Mouse (Mus musculus) embryonic facial prominence, embryonic 15.5 days (tissue): ENCODE data around the gene Olfr1416. TPM values are rescaled to one million over a fixed set of nuclear protein-coding genes. Genes with fewer than 3 reads are reported as not detected.

Experiments
- ATAC-seq: fragments of 200-750 bp; cut with Nextera tagmentation; 2 replicates; pipeline ENCODE4 v1.8.0; 2017; ENCODE audit warnings: low read depth, moderate TSS enrichment; ENCODE audit not compliant: insufficient number of reproducible peaks, low FRiP score, low TSS enrichment
- H3K27ac ChIP-seq: fragments of 300-500 bp; sonication (generic); replicated peaks from 2 replicates; pipeline ENCODE4 v1.5.1; 2015; ENCODE audit warnings: mild to moderate bottlenecking, inconsistent platforms
- H3K27me3 ChIP-seq: fragments of 300-500 bp; sonication (generic); 2 replicates; pipeline ENCODE4 v1.6.1; 2015; ENCODE audit warnings: inconsistent platforms
- H3K36me3 ChIP-seq: fragments of 300-500 bp; sonication (generic); 2 replicates; pipeline ENCODE4 v1.6.1; 2015; ENCODE audit warnings: mild to moderate bottlenecking, inconsistent platforms
- H3K4me1 ChIP-seq: fragments of 300-500 bp; sonication (generic); 2 replicates; pipeline ENCODE4 v1.6.1; 2015; ENCODE audit warnings: inconsistent platforms
- H3K4me2 ChIP-seq: fragments of 300-500 bp; sonication (generic); replicated peaks from 2 replicates; pipeline ENCODE4 v1.6.1; 2015; ENCODE audit warnings: mild to moderate bottlenecking, inconsistent platforms
- H3K4me3 ChIP-seq: fragments of 300-500 bp; sonication (generic); replicated peaks from 2 replicates; pipeline ENCODE4 v1.5.1; 2015; ENCODE audit warnings: mild to moderate bottlenecking, inconsistent platforms
- H3K9ac ChIP-seq: fragments of 300-500 bp; sonication (generic); 2 replicates; pipeline ENCODE4 v1.6.1; 2015; ENCODE audit warnings: inconsistent platforms
- H3K9me3 ChIP-seq: fragments of 300-500 bp; sonication (generic); replicated peaks from 2 replicates; pipeline ENCODE4 v1.6.1; 2016; ENCODE audit warnings: inconsistent platforms
- WGBS: fragments of 180-500 bp; shearing (Covaris S2); methylation state at CpG from one replicate; pipeline ENCODE4 v1.1.7; 2015; 5-methylcytosine and 5-hydroxymethylcytosine counted together
- polyA plus RNA-seq: library from polyadenylated mRNA; unstranded; fragments of >200 nt; fragmentation: Nextera tagmentation; extraction: Ambion mirVana; gene quantifications from 2 replicates; pipeline ENCODE4 v1.2.1, GENCODE M21; 2015

Gene Olfr1416
- polyA plus RNA-seq, 1 experiment from 2014 or later, result not detected

DNA sequence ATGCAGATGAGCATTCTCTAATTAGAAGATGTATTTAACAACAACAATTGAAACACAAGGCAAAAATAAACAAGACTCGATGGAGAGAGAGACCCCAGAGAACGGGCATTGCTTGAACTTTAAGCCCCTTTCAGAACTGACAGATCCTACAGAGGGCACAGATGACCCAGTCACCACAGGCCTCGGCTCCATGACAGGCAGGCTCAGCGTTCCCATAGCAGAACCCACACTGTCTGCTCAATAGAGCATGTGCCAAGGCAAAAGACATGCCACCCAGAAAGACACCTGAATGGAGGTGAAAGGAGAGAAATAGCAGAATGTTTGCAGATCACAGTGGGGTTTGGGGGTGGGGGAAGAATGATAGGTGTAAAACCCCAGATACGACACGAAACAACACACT, 26.5 kb downstream of the Olfr1416 start:
- H3K4me1 ChIP-seq, result no peaks in the 10 kb centered on the region
- no peak overlapping the region for H3K4me2 ChIP-seq
- no peak for ATAC-seq
- H3K27me3 ChIP-seq, result no peaks in the 10 kb centered on the region
- H3K4me3 ChIP-seq, result no peak overlapping the region
- no peak overlapping the region for H3K27ac ChIP-seq
- H3K9ac ChIP-seq, result no peak overlapping the region
- 91% methylated on average over 6 of the region's 6 CpGs for WGBS
- H3K36me3 ChIP-seq, result peaks cover 86% of the 10 kb centered on the region
- 0 out of 2 replicates have a peak, but pooled peaks cover 3% of the 10 kb centered on the region for H3K9me3 ChIP-seq

DNA sequence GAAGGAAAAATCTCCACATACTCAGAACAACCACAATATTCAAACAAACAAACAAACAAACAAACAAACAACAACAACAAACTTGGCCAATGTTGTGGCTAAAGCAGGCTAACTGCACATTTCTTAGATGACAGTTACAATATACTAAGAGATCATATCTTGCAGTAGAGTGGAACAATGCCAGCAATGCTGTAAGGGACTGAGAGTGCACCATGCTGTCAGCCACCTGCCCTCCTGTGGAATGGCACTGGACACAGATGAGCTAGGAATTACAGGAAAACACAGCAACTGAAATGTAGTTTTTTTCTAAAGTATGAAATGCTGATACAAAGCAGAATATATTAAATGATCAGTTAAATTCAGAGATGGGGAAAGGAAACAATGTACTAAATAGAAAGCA, 27.2 kb downstream of the Olfr1416 start:
- no peak overlapping the region for H3K9ac ChIP-seq
- H3K27me3 ChIP-seq, result no peaks in the 10 kb centered on the region
- H3K4me2 ChIP-seq, result no peak overlapping the region
- H3K9me3 ChIP-seq, result 0 out of 2 replicates have a peak, but pooled peaks cover 3% of the 10 kb centered on the region
- H3K36me3 ChIP-seq, result peaks cover 84% of the 10 kb centered on the region
- H3K4me3 ChIP-seq, result no peak overlapping the region
- no peaks in the 10 kb centered on the region for H3K4me1 ChIP-seq
- no peak for ATAC-seq
- H3K27ac ChIP-seq, result no peak overlapping the region

DNA sequence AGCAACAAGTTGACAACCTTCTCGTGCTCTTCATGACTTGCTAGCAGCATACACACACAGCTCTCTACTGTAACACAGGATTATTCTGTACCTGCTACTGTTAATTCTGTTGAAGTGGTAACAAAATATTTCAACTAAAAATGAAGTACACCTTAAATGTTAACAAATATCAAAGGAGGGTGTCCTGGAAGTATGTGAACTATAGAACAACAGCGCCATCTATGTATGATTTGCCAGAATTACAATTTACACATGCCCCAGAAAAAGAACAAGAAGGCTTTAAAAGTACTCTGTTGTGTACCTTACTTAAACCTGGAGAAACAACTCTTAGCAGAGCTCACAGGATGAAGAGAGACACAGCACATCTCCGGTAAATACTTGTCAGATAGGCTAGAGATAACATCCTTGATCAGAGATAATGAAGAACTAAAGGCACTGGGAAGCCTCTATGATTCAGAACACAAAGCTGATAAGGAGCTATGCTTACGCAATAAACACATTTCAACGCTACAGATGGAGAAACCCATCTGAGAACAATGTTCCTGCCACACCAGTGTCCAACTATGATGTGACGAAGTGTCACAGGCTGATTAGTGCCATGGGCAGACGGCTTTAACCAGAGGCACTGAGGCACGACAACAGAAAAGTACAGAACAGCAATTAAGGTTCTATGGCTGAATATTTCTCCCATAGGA, 31.0 kb downstream of the Olfr1416 start:
- Histone ChIP-seq H3K4me1 (no peaks in the 10 kb centered on the region), H3K9me3 (0 out of 2 replicates have a peak, but pooled peaks cover 3% of the 10 kb centered on the region), H3K27me3 (no peaks in the 10 kb centered on the region), H3K27ac (no peak overlapping the region), H3K9ac (no peak overlapping the region), H3K4me3 (no peak overlapping the region), H3K36me3 (peaks cover 83% of the 10 kb centered on the region), H3K4me2 (no peak overlapping the region)
- no peak for ATAC-seq
- WGBS, result 73% methylated on average over 8 of the region's 8 CpGs

DNA sequence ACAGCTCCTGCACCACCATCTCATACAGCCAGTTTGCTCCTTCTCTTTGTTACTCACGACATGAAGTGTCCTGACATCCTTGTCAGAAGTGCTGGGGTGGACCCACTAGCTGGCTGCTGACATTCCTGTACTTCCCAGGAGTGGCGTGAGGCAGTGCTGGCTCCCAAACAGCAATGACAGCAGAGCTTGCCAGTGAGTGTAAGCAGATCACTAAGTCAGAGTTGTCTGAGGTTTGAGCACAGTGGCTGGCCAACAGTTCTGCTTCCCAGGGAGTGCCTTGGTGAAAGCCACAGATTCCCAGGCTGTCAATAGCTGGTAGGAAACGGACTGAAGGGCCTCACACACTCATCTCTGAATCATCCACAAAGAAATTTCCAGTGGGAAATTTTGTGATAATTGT, 36.6 kb downstream of the Olfr1416 start:
- Histone ChIP-seq H3K27me3 (no peaks in the 10 kb centered on the region), H3K4me2 (no peak overlapping the region), H3K4me3 (no peak overlapping the region), H3K9ac (no peak overlapping the region), H3K36me3 (peaks cover 80% of the 10 kb centered on the region), H3K4me1 (no peaks in the 10 kb centered on the region), H3K27ac (no peak overlapping the region), H3K9me3 (no peaks in the 10 kb centered on the region)
- WGBS, result 81% methylated on average over 3 of the region's 3 CpGs
- ATAC-seq, result no peak

DNA sequence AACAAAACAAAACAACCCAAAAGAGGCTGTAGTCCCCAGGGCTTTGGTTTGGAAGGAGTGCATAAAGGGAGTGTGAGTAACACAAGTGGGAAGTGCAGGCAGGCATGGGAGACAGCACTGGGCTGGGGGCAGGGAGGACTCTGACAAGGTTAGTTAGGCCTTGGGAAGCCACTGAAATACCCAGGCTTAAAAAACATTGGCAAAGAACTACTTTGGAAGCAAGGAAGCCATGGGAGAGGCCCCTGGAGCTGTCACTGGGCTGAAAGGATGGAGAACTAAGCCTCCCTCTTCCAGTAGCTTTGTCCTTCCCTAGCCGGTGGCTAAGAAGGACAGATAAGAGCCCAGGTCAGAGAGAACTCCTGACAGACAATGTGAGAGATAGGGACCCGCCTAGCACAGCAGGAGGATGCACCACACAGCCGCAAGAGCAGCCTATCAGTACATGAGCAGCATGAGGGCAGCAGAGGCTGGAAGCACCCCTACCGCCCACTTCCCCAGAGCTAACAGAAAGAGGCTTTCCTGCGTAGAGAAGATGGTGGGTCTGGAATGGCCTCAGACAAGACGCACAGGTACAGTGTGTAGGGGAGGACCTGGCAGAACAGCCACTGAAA, 43.4 kb downstream of the Olfr1416 start:
- Histone ChIP-seq H3K9me3 (no peaks in the 10 kb centered on the region), H3K36me3 (peaks cover 61% of the 10 kb centered on the region), H3K27ac (no peak overlapping the region), H3K9ac (no peak overlapping the region), H3K4me2 (no peak overlapping the region), H3K4me1 (peaks cover 21% of the 10 kb centered on the region), H3K27me3 (no peaks in the 10 kb centered on the region), H3K4me3 (no peak overlapping the region)
- no peak for ATAC-seq
- 85% methylated on average over 6 of the region's 6 CpGs for WGBS

DNA sequence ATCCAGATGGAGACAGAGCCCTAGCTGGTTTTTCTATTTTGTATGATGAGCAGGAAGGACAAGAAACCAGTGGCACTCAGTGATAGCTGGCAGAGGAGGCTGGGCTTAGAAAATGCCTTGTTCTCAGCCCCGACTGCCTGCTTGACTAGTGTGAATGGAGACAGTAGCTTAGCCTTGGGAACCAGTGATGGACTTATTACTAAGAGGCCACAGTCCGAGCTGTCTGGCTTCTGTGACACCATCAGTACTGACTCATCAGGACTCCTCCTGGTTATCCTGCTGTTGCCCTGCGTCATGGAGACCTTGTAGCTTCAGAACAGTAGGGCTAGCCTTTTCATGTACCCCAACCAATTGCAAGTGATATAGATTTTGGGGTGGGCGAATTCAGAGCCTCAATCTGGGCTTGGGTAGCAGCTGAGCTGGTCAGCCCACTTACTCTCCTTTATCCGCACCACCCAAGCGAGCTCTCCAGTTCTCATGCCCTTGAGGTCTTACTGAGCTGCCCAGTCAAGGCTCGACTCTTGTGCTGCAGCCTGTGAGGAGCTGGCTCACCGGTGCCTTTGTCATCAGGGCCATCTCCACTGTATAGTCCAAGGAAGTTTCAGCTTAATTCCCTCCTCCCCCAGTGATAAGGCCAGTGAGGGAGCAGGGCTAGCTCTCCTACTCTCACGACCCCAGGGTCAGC, 44.7 kb downstream of the Olfr1416 start:
- no peak overlapping the region for H3K27ac ChIP-seq
- H3K9ac ChIP-seq, result no peak overlapping the region
- H3K4me1 ChIP-seq, result peaks cover 23% of the 10 kb centered on the region
- 89% methylated on average over 9 of the region's 9 CpGs for WGBS
- no peak for ATAC-seq
- H3K4me3 ChIP-seq, result no peak overlapping the region
- H3K4me2 ChIP-seq, result no peak overlapping the region
- H3K36me3 ChIP-seq, result peaks cover 52% of the 10 kb centered on the region
- no peaks in the 10 kb centered on the region for H3K27me3 ChIP-seq
- no peaks in the 10 kb centered on the region for H3K9me3 ChIP-seq

DNA sequence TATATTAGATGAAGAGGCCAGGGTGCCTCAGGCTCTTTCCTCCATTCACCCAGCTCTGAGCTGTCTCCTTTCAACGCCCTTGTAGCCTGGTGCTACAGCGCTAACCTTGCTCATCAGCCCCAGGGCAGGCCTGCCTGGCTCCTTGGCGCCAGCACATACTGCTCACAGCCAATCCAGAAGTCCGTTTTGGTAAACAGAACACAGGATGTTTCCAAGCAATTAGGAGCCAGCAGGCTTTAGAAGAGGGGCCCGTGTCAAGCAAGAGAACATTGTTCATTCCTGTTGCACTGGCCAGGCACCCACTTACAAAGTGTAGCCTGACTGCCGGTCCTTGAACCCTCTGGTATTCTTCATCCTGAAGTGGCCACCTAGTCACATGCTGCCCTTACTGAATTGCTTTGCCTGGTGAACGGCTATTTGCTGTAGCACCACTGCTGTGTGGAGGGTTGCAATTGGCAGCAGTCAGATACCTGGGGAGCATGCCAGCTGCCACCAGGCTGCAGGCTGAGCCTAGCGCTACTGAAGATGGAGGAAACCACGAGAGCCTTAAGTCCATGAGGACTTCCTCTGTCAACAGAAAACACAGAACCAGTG, 47.1 kb downstream of the Olfr1416 start:
- H3K4me1 ChIP-seq, result peaks cover 23% of the 10 kb centered on the region
- no peak overlapping the region for H3K4me2 ChIP-seq
- no peak for ATAC-seq
- no peaks in the 10 kb centered on the region for H3K27me3 ChIP-seq
- peaks cover 38% of the 10 kb centered on the region for H3K36me3 ChIP-seq
- 25% methylated on average over 9 of the region's 9 CpGs for WGBS
- no peak overlapping the region for H3K4me3 ChIP-seq
- no peaks in the 10 kb centered on the region for H3K9me3 ChIP-seq
- H3K9ac ChIP-seq, result no peak overlapping the region
- no peak overlapping the region; the same call in 1 of the 2 replicates for H3K27ac ChIP-seq

DNA sequence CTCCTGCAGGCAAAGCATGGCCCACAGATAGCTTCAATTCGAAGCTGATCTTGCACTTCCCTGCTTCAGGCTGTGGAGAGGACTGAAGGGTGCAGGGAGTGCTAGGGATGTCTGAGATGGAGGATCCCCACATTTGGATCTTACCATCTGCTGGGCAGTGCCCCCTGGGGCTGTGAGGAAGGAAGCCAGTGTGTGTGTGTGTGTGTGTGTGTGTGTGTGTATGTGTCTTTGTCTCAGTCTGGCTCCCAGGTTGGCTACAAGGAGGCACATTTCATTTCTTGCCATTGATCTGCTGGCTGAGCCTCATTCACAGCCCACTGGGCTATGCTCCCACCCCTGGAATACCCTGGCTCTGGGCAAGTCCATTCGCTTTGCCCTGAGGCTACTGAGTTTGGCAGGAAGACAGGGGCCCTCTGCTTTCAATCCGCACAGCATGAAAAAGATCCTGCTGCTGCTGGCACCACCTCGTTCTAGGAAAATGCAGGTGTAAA, 48.0 kb downstream of the Olfr1416 start:
- H3K27ac ChIP-seq, result no peak overlapping the region
- ATAC-seq, result no peak
- no peak overlapping the region for H3K4me3 ChIP-seq
- H3K27me3 ChIP-seq, result no peaks in the 10 kb centered on the region
- no peak overlapping the region for H3K9ac ChIP-seq
- H3K9me3 ChIP-seq, result no peaks in the 10 kb centered on the region
- peaks cover 30% of the 10 kb centered on the region for H3K36me3 ChIP-seq
- H3K4me1 ChIP-seq, result peaks cover 23% of the 10 kb centered on the region
- WGBS, result 36% methylated on average over 4 of the region's 4 CpGs
- no peak overlapping the region for H3K4me2 ChIP-seq

DNA sequence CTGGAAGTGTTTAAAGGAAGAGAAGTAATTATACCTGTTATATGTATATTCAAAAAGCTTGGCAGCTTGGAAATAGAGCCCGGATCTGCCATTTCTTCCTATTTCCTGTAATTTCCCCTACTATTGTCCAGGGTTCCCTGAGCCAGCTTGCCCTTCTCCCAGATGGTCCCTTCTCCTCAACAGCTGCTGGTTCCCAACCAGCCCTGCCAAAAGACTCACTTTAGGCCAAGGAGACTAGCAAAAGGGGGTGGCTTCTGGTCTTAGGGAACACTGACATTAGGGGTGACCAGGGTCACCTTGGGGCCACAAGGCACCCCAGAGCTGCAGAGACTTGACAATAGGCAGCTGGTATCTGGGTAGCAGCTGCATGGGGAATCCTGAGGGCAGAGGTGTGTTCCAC, 49.9 kb downstream of the Olfr1416 start:
- H3K36me3 ChIP-seq, result peaks cover 15% of the 10 kb centered on the region
- no peak overlapping the region for H3K27ac ChIP-seq
- WGBS, result 79% methylated on average over 1 of the region's 1 CpGs
- no peak for ATAC-seq
- H3K4me1 ChIP-seq, result peaks cover 23% of the 10 kb centered on the region
- no peaks in the 10 kb centered on the region for H3K27me3 ChIP-seq
- no peak overlapping the region for H3K9ac ChIP-seq
- H3K9me3 ChIP-seq, result no peaks in the 10 kb centered on the region
- no peak overlapping the region for H3K4me2 ChIP-seq
- H3K4me3 ChIP-seq, result no peak overlapping the region

DNA sequence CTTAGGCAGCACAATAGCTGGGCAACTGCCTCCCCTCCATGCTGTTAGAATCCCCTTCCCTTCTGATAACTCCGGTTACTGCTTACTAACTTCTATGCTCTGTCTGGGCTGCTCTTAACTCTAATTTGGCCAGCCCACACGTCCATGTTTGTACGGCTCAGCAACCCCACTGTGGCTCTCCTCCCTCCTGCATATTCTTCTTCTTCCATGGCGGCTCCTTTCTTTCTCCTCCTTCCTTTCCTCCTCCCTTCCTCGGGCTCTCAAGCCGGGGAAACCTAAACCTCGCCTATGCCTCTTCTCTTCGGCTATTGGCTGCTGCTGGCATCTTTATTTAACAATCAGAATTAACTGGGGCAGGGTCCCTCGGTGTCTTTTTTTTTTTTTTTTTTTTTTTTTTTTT, 52.1 kb downstream of the Olfr1416 start:
- no peaks in the 10 kb centered on the region for H3K27me3 ChIP-seq
- peaks cover 14% of the 10 kb centered on the region for H3K4me1 ChIP-seq
- H3K4me3 ChIP-seq, result no peak overlapping the region
- no peak overlapping the region for H3K27ac ChIP-seq
- WGBS, result 67% methylated on average over 9 of the region's 9 CpGs
- no peaks in the 10 kb centered on the region for H3K36me3 ChIP-seq
- H3K9me3 ChIP-seq, result no peaks in the 10 kb centered on the region
- no peak overlapping the region for H3K4me2 ChIP-seq
- H3K9ac ChIP-seq, result no peak overlapping the region
- ATAC-seq, result no peak

DNA sequence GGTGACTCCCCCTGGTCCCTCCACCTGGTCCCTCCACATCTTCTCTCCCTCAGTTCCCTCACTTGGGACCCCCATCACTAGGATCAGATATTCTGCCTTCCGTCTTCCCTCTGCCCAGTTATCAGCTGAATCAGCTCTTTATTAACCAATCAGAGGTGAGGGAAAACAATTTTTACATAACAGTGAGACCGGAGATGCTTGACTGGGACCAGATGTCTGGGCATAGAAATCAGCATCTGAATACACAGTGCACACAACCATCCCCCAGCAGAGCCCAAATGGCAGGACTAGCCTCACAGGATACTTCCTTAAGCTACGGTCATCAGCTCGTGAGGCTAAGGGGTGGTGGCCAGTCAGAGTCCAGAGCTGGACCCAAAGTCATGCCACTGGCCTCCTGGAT, 52.8 kb downstream of the Olfr1416 start:
- Histone ChIP-seq H3K9ac (no peak overlapping the region), H3K4me2 (no peak overlapping the region), H3K4me3 (no peak overlapping the region), H3K36me3 (no peaks in the 10 kb centered on the region), H3K4me1 (peaks cover 7% of the 10 kb centered on the region; the same call in 1 of the 2 replicates), H3K27me3 (no peaks in the 10 kb centered on the region), H3K27ac (no peak overlapping the region), H3K9me3 (no peaks in the 10 kb centered on the region)
- no peak for ATAC-seq
- 39% methylated on average over 4 of the region's 4 CpGs for WGBS
